Mouse (Mus musculus) cerebellum, postnatal 36 days (tissue): Measurements from ENCODE around the gene Slc28a2.
"Not testable (repeated sequence)": the region's sequence is repeated elsewhere in the genome, so short reads cannot be mapped to it uniquely, and the experiment has no call there.

Experiments used
- DNase-seq, 2 experiments: peaks; one replicate each; pipeline ENCODE4 v3.0.0; 2021 to 2022; ENCODE audit warnings: mixed read lengths in 2 of 2

Slc28a2 gene

DNA sequence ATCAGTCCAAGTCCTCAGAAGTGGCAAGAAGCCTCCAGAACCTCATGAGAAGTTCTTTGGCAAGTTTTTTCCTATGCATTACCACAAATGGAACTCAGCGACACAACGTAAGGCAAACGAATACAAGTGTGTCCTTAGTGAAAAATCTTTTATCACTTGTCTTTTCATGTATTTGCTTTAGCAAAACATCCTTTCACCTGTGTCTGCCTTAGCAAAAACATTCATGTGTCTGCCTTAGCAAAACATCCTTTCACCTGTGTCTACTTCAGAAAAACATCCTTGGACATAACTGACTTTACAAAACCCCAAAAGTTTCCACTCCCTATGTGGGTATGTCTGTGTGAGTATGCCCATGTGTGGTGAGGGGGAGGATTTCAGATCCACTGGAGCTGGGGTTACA is 42.9 kb downstream of the Slc28a2 start:
- no peak for DNase-seq

DNA sequence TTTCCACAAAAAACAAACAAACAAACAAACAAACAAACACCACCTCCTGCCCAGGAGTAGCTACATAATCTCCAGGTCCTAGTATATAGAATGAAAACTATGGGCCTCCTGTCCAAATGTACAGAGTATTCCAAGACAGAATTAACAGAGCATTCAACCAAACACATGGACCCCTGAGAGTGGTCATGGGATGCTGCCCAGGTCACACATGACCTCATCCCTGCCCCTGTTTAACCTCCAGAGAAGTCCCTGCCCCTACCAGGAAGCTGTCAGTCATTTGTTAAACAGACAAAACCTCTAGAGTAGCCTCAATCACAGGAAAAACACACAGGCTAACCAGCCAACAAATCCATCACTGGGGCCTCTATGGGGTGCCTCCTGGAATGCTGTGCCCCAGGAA is 50.3 kb downstream of the Slc28a2 start:
- no peak for DNase-seq

GRCm38 (mm10) chr2:122483787-122484186 is 57.5 kb downstream of the Slc28a2 start:
- not testable (repeated sequence) for DNase-seq

DNA sequence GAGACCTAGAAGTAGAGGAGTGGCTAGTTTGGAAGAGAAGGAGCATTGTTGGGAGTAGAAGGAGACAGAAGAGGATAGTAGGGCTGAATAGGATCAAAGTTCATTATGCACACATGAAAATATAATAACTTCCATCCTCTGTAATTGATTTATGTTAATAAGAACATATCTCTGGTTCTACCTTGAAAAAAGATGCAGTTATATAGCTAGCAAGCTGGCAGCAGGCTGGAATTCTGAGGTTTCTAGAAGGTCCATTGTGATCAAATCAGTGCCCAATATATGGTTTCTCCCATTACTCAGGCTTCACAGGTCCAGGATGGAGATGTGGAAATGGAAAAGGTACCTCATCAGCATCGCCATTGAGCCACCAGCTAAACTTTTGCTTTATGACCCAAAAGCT is 58.4 kb downstream of the Slc28a2 start, which contains the start of gene Gm14085:
Gm14085 (plus strand) TSS at position 301 of the 400 bp plus-strand sequence.
- DNase-seq, result no peak

- DNase-seq, result not testable (repeated sequence)
Measured at GRCm38 (mm10) chr2:122485654-122486053, 59.4 kb downstream of the Slc28a2 start.

DNA sequence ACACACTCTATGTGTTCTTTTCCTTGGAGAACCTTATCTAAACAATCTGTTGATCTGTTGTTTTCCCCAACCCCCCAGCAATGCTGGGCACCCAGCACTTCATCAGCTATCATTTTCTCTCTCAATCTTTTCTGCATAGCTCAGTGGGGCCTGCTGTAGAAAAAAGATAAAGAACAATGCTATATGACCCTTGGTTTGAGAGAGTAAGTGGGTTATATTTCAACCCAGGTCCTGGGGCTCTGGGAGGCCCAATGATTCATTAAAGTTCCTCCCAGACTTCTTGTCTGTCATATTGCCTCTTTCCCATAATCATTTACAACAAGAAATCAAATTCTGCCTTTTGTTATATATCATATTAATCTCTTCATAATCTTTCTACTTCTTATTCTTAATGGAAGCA is 59.8 kb downstream of the Slc28a2 start:
- DNase-seq, result not testable (repeated sequence)

- DNase-seq, result no peak
Measured at GRCm38 (mm10) chr2:122486674-122487073, 60.4 kb downstream of the Slc28a2 start.
